Mouse (Mus musculus) testis, adult 2 months (tissue): ENCODE results near the gene Shb. TPM values are rescaled to one million over a fixed set of nuclear protein-coding genes. Genes with fewer than 3 reads are reported as not detected.
A peak's percentile ranks its signal among the peaks of the same experiment; 100 is the strongest.

Experiments
- H3K27ac ChIP-seq: fragments of 200-500 bp; 2 replicates; pipeline ENCODE4 v1.5.1; 2012; ENCODE audit warnings: low read depth, low read length; ENCODE audit not compliant: control insufficient read depth, insufficient read depth
- H3K27me3 ChIP-seq: fragments of 200-500 bp; 2 replicates; pipeline ENCODE4 v1.6.1; 2012; ENCODE audit warnings: mild to moderate bottlenecking, low read length, moderate library complexity; ENCODE audit not compliant: control insufficient read depth, insufficient read depth
- H3K36me3 ChIP-seq: fragments of 200-500 bp; 2 replicates; pipeline ENCODE4 v1.6.1; 2012; ENCODE audit warnings: mild to moderate bottlenecking, low read length; ENCODE audit not compliant: control insufficient read depth, insufficient read depth
- H3K4me1 ChIP-seq: fragments of 200-500 bp; 2 replicates; pipeline ENCODE4 v1.6.1; 2012; ENCODE audit warnings: low read length; ENCODE audit not compliant: control insufficient read depth, insufficient read depth
- H3K4me3 ChIP-seq: fragments of 200-500 bp; 2 replicates; pipeline ENCODE4 v1.5.1; 2012; ENCODE audit warnings: low read depth, mild to moderate bottlenecking, low read length, moderate library complexity, mixed read lengths; ENCODE audit not compliant: control insufficient read depth
- CTCF ChIP-seq: fragments of 200-500 bp; IDR thresholded peaks from 2 replicates; pipeline ENCODE4 v1.5.1; 2012; ENCODE audit warnings: low read depth, mild to moderate bottlenecking, inconsistent platforms, low read length, moderate library complexity; ENCODE audit not compliant: control insufficient read depth, insufficient read depth, insufficient replicate concordance
- POLR2A ChIP-seq: fragments of 200-500 bp; IDR thresholded peaks from 2 replicates; pipeline ENCODE4 v1.6.1; 2012; ENCODE audit warnings: low read depth, mild to moderate bottlenecking, inconsistent platforms, low read length, moderate library complexity; ENCODE audit not compliant: control insufficient read depth
- polyA plus RNA-seq: library from polyadenylated mRNA; depleted of rRNA; stranded (reverse); fragments of >200 nt; gene quantifications from 2 replicates; pipeline ENCODE4 v1.2.3, GENCODE M21; 2012

The Shb gene
- polyA plus RNA-seq, 1 experiment = 7.3 TPM

- no peaks in the 10 kb centered on the region for H3K36me3 ChIP-seq
- H3K4me1 ChIP-seq = no peaks in the 10 kb centered on the region
- H3K27me3 ChIP-seq = no peaks in the 10 kb centered on the region
- no peak overlapping the region for H3K27ac ChIP-seq
- no peak overlapping the region for H3K4me3 ChIP-seq
- TF ChIP-seq CTCF (no peak), POLR2A (no peak)
Observed at GRCm38 (mm10) chr4:45429451-45429850, 102.8 kb downstream of the Shb start.

- Histone ChIP-seq H3K27ac (no peak overlapping the region), H3K27me3 (no peaks in the 10 kb centered on the region), H3K36me3 (no peaks in the 10 kb centered on the region), H3K4me3 (no peak overlapping the region), H3K4me1 (no peaks in the 10 kb centered on the region)
- TF ChIP-seq POLR2A = no peak
- no peak for TF ChIP-seq CTCF
Observed at GRCm38 (mm10) chr4:45426724-45427457, 105.4 kb downstream of the Shb start.

- no peaks in the 10 kb centered on the region for H3K4me1 ChIP-seq
Observed at GRCm38 (mm10) chr4:45423406-45423805, 108.9 kb downstream of the Shb start.

GRCm38 (mm10) chr4:45422640-45423039 lies 109.6 kb downstream of the Shb start:
- H3K36me3 ChIP-seq = no peaks in the 10 kb centered on the region
- H3K27me3 ChIP-seq = no peaks in the 10 kb centered on the region
- H3K27ac ChIP-seq = no peak overlapping the region
- no peak overlapping the region for H3K4me3 ChIP-seq
- H3K4me1 ChIP-seq = no peaks in the 10 kb centered on the region
- TF ChIP-seq CTCF (no peak), POLR2A (no peak)

More at GRCm38 (mm10) chr4:45423406-45423805, 108.9 kb downstream of the Shb start:
- TF ChIP-seq POLR2A (no peak), CTCF (no peak)
- Histone ChIP-seq H3K27me3 (no peaks in the 10 kb centered on the region), H3K36me3 (no peaks in the 10 kb centered on the region), H3K27ac (no peak overlapping the region), H3K4me3 (no peak overlapping the region)

- Histone ChIP-seq H3K27me3 (no peaks in the 10 kb centered on the region), H3K4me3 (no peak overlapping the region), H3K27ac (no peak overlapping the region), H3K36me3 (no peaks in the 10 kb centered on the region), H3K4me1 (no peaks in the 10 kb centered on the region)
- 0 out of 2 replicates have a peak, but pooled peaks have one; percentile 21 for TF ChIP-seq POLR2A
- no peak for TF ChIP-seq CTCF
Observed at GRCm38 (mm10) chr4:45421519-45422260, 110.6 kb downstream of the Shb start.

GRCm38 (mm10) chr4:45420733-45421132 lies 111.5 kb downstream of the Shb start:
- no peaks in the 10 kb centered on the region for H3K36me3 ChIP-seq
- H3K4me3 ChIP-seq = no peak overlapping the region
- no peaks in the 10 kb centered on the region for H3K27me3 ChIP-seq
- TF ChIP-seq POLR2A (no peak), CTCF (no peak)
- no peak overlapping the region for H3K27ac ChIP-seq
- no peaks in the 10 kb centered on the region for H3K4me1 ChIP-seq

GRCm38 (mm10) chr4:45419051-45419450 lies 113.2 kb downstream of the Shb start:
- Histone ChIP-seq H3K27ac (no peak overlapping the region), H3K4me1 (no peaks in the 10 kb centered on the region)

More at GRCm38 (mm10) chr4:45419051-45419450, 113.2 kb downstream of the Shb start:
- Histone ChIP-seq H3K4me3 (no peak overlapping the region), H3K27me3 (no peaks in the 10 kb centered on the region), H3K36me3 (no peaks in the 10 kb centered on the region)
- no peak for TF ChIP-seq POLR2A
- TF ChIP-seq CTCF = no peak
